Mouse (Mus musculus): ENCODE measurements around the gene Adgrl3. TPM values are rescaled to one million over a fixed set of nuclear protein-coding genes. Genes with fewer than 3 reads are reported as not detected.

The Adgrl3 gene
- polyA plus RNA-seq, 1 experiment: 9.8 TPM

DNA sequence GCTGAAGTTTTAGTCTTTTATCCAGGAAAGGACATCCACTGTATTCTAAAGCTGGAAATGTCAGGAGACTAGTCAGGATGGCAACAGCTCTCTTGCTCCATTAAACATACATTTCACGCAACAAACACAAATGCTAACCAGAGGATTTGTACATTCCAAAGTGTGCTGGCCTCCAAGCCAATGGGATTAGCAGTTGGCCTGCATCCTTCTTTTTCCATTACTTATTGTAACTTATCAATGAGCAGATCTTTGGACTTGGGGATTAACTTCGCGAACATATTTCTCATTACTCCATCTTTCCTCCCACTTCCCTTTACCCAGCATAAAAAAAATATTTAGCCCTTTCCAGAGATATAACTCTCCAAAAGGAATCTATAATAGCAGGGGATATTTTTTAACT is 732.5 kb downstream of the Adgrl3 start:
- Histone ChIP-seq H3K79me3 (ENCODE audit: low read depth) (no peaks in the 10 kb centered on the region), H3K36me3 (ENCODE audit: control insufficient read depth, insufficient read depth) (no peaks in the 10 kb centered on the region), H3ac (ENCODE audit: control insufficient read depth, insufficient read length, low read depth) (no peak overlapping the region), H3K79me2 (ENCODE audit: control insufficient read depth, insufficient read depth) (no peaks in the 10 kb centered on the region), H3K27me3 (ENCODE audit: control insufficient read depth, insufficient read depth, insufficient read length) (no peaks in the 10 kb centered on the region), H3K4me3 (ENCODE audit: insufficient read depth, poor library complexity, severe bottlenecking) (no peak overlapping the region)
- TF ChIP-seq CEBPB (IDR thresholded peaks at IDR 0.05; ENCODE audit: low read depth): no peak
- TF ChIP-seq MYOG (IDR thresholded peaks at IDR 0.05; ENCODE audit: control insufficient read depth, extremely low read depth, insufficient read length): no peak
- TF ChIP-seq FOSL1 (IDR thresholded peaks at IDR 0.05; ENCODE audit: insufficient read depth, low read length, poor library complexity, severe bottlenecking): no peak
- no peak for TF ChIP-seq MAX (IDR thresholded peaks at IDR 0.05)
- no peak for TF ChIP-seq USF1 (IDR thresholded peaks at IDR 0.05; ENCODE audit: low read depth)
- TF ChIP-seq MYOD1 (IDR thresholded peaks at IDR 0.05; ENCODE audit: control insufficient read depth, insufficient read length, low read depth): no peak
- TF ChIP-seq CTCF (IDR thresholded peaks at IDR 0.05; ENCODE audit: control insufficient read depth, insufficient read depth, insufficient read length): no peak

DNA sequence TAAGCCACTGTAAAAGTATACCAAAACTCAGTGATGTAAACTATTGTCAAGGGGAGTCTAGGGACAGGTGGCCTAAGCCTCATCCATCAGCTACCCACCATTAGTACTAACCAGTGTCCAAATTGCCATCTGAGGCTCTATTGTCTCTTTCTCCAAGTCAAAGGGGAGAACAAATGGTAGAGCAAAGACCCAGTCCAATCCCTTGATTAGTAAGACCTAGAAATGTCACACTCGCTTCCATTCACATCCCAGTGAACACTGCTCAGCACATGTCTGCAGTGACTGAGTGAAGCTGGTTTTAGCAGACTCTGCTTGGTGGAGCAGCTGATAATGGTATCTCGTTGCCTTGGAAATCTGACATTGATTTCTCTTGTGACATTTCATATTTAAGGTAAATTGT is 735.8 kb downstream of the Adgrl3 start:
- TF ChIP-seq CEBPB (IDR thresholded peaks at IDR 0.05; ENCODE audit: low read depth) (no peak), FOSL1 (IDR thresholded peaks at IDR 0.05; ENCODE audit: insufficient read depth, low read length, poor library complexity, severe bottlenecking) (no peak), MYOG (IDR thresholded peaks at IDR 0.05; ENCODE audit: control insufficient read depth, extremely low read depth, insufficient read length) (no peak), USF1 (IDR thresholded peaks at IDR 0.05; ENCODE audit: low read depth) (no peak), CTCF (IDR thresholded peaks at IDR 0.05; ENCODE audit: control insufficient read depth, insufficient read depth, insufficient read length) (no peak), MYOD1 (IDR thresholded peaks at IDR 0.05; ENCODE audit: control insufficient read depth, insufficient read length, low read depth) (no peak)
- Histone ChIP-seq H3K4me3 (ENCODE audit: insufficient read depth, poor library complexity, severe bottlenecking) (no peak overlapping the region), H3K79me2 (ENCODE audit: control insufficient read depth, insufficient read depth) (no peaks in the 10 kb centered on the region), H3K27me3 (ENCODE audit: control insufficient read depth, insufficient read depth, insufficient read length) (no peaks in the 10 kb centered on the region), H3ac (ENCODE audit: control insufficient read depth, insufficient read length, low read depth) (no peak overlapping the region), H3K79me3 (ENCODE audit: low read depth) (no peaks in the 10 kb centered on the region), H3K36me3 (ENCODE audit: control insufficient read depth, insufficient read depth) (no peaks in the 10 kb centered on the region)

DNA sequence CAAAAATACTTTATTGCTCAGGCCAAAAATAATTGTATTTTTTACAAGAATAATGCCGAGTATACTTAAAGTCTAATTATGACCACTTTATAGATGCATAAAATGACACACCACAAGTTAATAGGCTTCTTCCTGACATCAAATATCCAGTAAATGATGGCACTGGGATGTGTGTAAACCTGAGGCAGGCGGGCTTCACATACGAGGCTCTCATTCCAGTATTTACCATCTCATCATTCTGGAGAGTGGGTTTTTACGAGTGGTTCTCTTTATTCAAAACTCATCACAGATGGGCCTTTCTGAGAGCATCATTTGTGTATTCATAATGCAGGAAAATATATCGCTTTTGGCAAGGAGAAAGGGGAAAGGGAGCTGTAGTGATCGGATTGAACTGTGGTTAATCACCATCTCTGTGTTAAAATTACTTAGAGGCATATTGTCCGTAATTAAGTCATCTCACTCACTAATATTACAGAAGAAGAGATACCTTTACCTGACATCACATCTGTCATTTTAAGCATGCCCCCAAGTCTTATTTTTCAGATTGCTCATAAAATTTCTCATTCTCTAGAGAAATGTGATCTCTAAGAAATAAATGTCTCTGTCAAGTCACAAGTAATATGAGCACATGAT is 737.3 kb downstream of the Adgrl3 start:
- Histone ChIP-seq H3K27me3 (ENCODE audit: control insufficient read depth, insufficient read depth, insufficient read length) (no peaks in the 10 kb centered on the region), H3ac (ENCODE audit: control insufficient read depth, insufficient read length, low read depth) (no peak overlapping the region), H3K79me2 (ENCODE audit: control insufficient read depth, insufficient read depth) (no peaks in the 10 kb centered on the region), H3K36me3 (ENCODE audit: control insufficient read depth, insufficient read depth) (no peaks in the 10 kb centered on the region), H3K79me3 (ENCODE audit: low read depth) (no peaks in the 10 kb centered on the region), H3K4me3 (ENCODE audit: insufficient read depth, poor library complexity, severe bottlenecking) (no peak overlapping the region)
- TF ChIP-seq MYOD1 (IDR thresholded peaks at IDR 0.05; ENCODE audit: control insufficient read depth, insufficient read length, low read depth) (no peak), FOSL1 (IDR thresholded peaks at IDR 0.05; ENCODE audit: insufficient read depth, low read length, poor library complexity, severe bottlenecking) (no peak), USF1 (IDR thresholded peaks at IDR 0.05; ENCODE audit: low read depth) (no peak), CTCF (IDR thresholded peaks at IDR 0.05; ENCODE audit: control insufficient read depth, insufficient read depth, insufficient read length) (no peak), MAX (IDR thresholded peaks at IDR 0.05) (no peak), MYOG (IDR thresholded peaks at IDR 0.05; ENCODE audit: control insufficient read depth, extremely low read depth, insufficient read length) (no peak), CEBPB (IDR thresholded peaks at IDR 0.05; ENCODE audit: low read depth) (no peak)

GRCm38 (mm10) chr5:81776234-81776633 is 756.3 kb downstream of the Adgrl3 start:
- TF ChIP-seq CEBPB (IDR thresholded peaks at IDR 0.05; ENCODE audit: low read depth) (no peak), USF1 (IDR thresholded peaks at IDR 0.05; ENCODE audit: low read depth) (no peak), CTCF (IDR thresholded peaks at IDR 0.05; ENCODE audit: control insufficient read depth, insufficient read depth, insufficient read length) (no peak)
- Histone ChIP-seq H3K4me3 (ENCODE audit: insufficient read depth, poor library complexity, severe bottlenecking) (no peak overlapping the region), H3K27me3 (ENCODE audit: control insufficient read depth, insufficient read depth, insufficient read length) (no peaks in the 10 kb centered on the region), H3K36me3 (ENCODE audit: control insufficient read depth, insufficient read depth) (no peaks in the 10 kb centered on the region), H3ac (ENCODE audit: control insufficient read depth, insufficient read length, low read depth) (no peak overlapping the region), H3K79me3 (ENCODE audit: low read depth) (no peaks in the 10 kb centered on the region), H3K79me2 (ENCODE audit: control insufficient read depth, insufficient read depth) (no peaks in the 10 kb centered on the region)

GRCm38 (mm10) chr5:81776746-81777145 is 756.8 kb downstream of the Adgrl3 start:
- no peak for TF ChIP-seq MYOG (IDR thresholded peaks at IDR 0.05; ENCODE audit: control insufficient read depth, extremely low read depth, insufficient read length)
- TF ChIP-seq CEBPB (IDR thresholded peaks at IDR 0.05; ENCODE audit: low read depth): no peak
- TF ChIP-seq MAX (IDR thresholded peaks at IDR 0.05): no peak
- no peak for TF ChIP-seq CTCF (IDR thresholded peaks at IDR 0.05; ENCODE audit: control insufficient read depth, insufficient read depth, insufficient read length)
- no peak for TF ChIP-seq USF1 (IDR thresholded peaks at IDR 0.05; ENCODE audit: low read depth)
- TF ChIP-seq FOSL1 (IDR thresholded peaks at IDR 0.05; ENCODE audit: insufficient read depth, low read length, poor library complexity, severe bottlenecking): no peak
- TF ChIP-seq MYOD1 (IDR thresholded peaks at IDR 0.05; ENCODE audit: control insufficient read depth, insufficient read length, low read depth): no peak
- Histone ChIP-seq H3K79me2 (ENCODE audit: control insufficient read depth, insufficient read depth) (no peaks in the 10 kb centered on the region), H3K36me3 (ENCODE audit: control insufficient read depth, insufficient read depth) (no peaks in the 10 kb centered on the region), H3K4me3 (ENCODE audit: insufficient read depth, poor library complexity, severe bottlenecking) (no peak overlapping the region), H3K79me3 (ENCODE audit: low read depth) (no peaks in the 10 kb centered on the region), H3K27me3 (ENCODE audit: control insufficient read depth, insufficient read depth, insufficient read length) (no peaks in the 10 kb centered on the region), H3ac (ENCODE audit: control insufficient read depth, insufficient read length, low read depth) (no peak overlapping the region)

- Histone ChIP-seq H3K36me3 (ENCODE audit: control insufficient read depth, insufficient read depth) (no peaks in the 10 kb centered on the region), H3K4me3 (ENCODE audit: insufficient read depth, poor library complexity, severe bottlenecking) (no peak overlapping the region), H3K27me3 (ENCODE audit: control insufficient read depth, insufficient read depth, insufficient read length) (no peaks in the 10 kb centered on the region), H3K79me2 (ENCODE audit: control insufficient read depth, insufficient read depth) (no peaks in the 10 kb centered on the region), H3K79me3 (ENCODE audit: low read depth) (no peaks in the 10 kb centered on the region), H3ac (ENCODE audit: control insufficient read depth, insufficient read length, low read depth) (no peak overlapping the region)
- TF ChIP-seq MYOD1 (IDR thresholded peaks at IDR 0.05; ENCODE audit: control insufficient read depth, insufficient read length, low read depth) (no peak), MAX (IDR thresholded peaks at IDR 0.05) (no peak), MYOG (IDR thresholded peaks at IDR 0.05; ENCODE audit: control insufficient read depth, extremely low read depth, insufficient read length) (no peak), CTCF (IDR thresholded peaks at IDR 0.05; ENCODE audit: control insufficient read depth, insufficient read depth, insufficient read length) (no peak), CEBPB (IDR thresholded peaks at IDR 0.05; ENCODE audit: low read depth) (no peak), FOSL1 (IDR thresholded peaks at IDR 0.05; ENCODE audit: insufficient read depth, low read length, poor library complexity, severe bottlenecking) (no peak), USF1 (IDR thresholded peaks at IDR 0.05; ENCODE audit: low read depth) (no peak)
Observed at GRCm38 (mm10) chr5:81784770-81785169, 764.8 kb downstream of the Adgrl3 start.
